Mouse (Mus musculus) cortical plate, adult 2 months (tissue): ENCODE data around the gene Ssx2ip.

ENCODE experiments used
- CTCF ChIP-seq: fragments of 200-500 bp; IDR thresholded peaks from 2 replicates; pipeline ENCODE4 v1.5.1; 2011; ENCODE audit warnings: mild to moderate bottlenecking, control low read depth, low read length; ENCODE audit not compliant: insufficient read depth; ENCODE audit errors: extremely low read depth
- POLR2A ChIP-seq: fragments of 200-500 bp; IDR thresholded peaks from 2 replicates; pipeline ENCODE4 v1.6.1; 2011; ENCODE audit warnings: mild to moderate bottlenecking, low read length, control low read depth; ENCODE audit not compliant: insufficient read depth; ENCODE audit errors: extremely low read depth

- TF ChIP-seq CTCF: no peak
- no peak for TF ChIP-seq POLR2A
Observed at GRCm38 (mm10) chr3:146462939-146463338, 58.5 kb downstream of the Ssx2ip start.
